Mouse (Mus musculus): Measurements from ENCODE around the gene Ccdc120.

DNA sequence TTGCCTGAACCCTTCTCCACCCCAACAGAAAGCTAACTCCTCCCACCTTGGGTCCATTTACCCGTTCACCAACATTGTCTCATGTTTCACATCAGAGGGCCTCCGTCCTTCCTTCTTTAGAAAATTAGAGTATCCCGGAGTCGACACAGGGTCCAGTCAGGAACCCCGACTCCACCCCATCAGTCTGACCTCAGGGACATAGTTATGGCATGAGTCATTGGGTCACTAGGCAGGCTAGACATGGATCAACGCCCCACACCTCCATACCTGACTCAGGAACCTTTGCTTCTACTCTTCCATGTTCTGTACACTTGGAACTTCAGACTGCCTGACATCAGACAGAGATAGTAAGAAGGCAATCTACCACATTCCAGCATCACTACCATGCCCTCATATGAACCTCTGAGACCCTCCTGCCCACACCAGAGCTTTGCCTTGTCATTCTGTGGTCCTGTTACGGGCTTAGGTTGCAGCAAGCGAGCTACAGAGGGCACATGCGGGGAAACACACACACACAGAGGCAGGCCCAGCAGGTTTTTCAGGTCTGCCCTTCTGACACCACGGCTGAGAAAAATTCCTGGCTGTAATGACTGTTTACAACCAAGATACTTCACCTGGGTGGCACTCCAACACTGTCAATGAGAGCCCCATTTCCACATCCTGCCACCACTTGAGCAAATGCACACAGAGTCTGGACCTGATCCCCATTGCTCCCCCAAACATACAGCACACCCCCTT lies 10.5 kb downstream of the Ccdc120 start:
- TF ChIP-seq CTCF (IDR thresholded peaks at IDR 0.05; ENCODE audit: extremely low read depth, insufficient read length, insufficient replicate concordance, low read depth, low read length) (no peak), POLR2A (IDR thresholded peaks at IDR 0.05; ENCODE audit: low read depth, low read length) (no peak)

Measured in small intestine, adult 2 months (tissue).